Comparison of ENCODE assay signal across 8 mouse cellular contexts in genomic region chr1:20889677-20890403, GRCm38 (mm10). TPM values are rescaled to one million over a fixed set of nuclear protein-coding genes. Genes with fewer than 3 reads are reported as not detected.
DNase-seq lines count a peak whose midpoint lies in the region; ATAC-seq and TF ChIP-seq lines count a peak whose summit lies in the region.

No protein-coding gene starts in this region.

- no peak for ATAC-seq in heart, embryonic 15.5 days (replicated peaks; ENCODE audit: insufficient number of reproducible peaks, insufficient read depth, low FRiP score, low read depth)
- peak; percentile 8 for ATAC-seq in forebrain, embryonic 16.5 days

- peak overlapping the region; percentile 87 for H3K4me2 ChIP-seq in heart, embryonic 15.5 days
- peak overlapping the region; percentile 63 for H3K4me2 ChIP-seq in forebrain, embryonic 16.5 days (ENCODE audit: low read length)

- peak overlapping the region; percentile 65 for H3K4me3 ChIP-seq in heart, embryonic 15.5 days
- H3K4me3 ChIP-seq in MEL (ENCODE audit: control insufficient read depth in 1 of 2, insufficient read depth in 1 of 2, low read depth in 2 of 2, low read length in 2 of 2): peak overlapping the region in 1 of 2 experiments; percentile 60; a peak in 1 of 4 replicates
- H3K4me3 ChIP-seq in forebrain, embryonic 16.5 days (replicated peaks; ENCODE audit: low read length): peak overlapping the region; percentile 87
- H3K4me3 ChIP-seq in macrophage (ENCODE audit: inconsistent target): peak overlapping the region; percentile 51; the same call in 1 of the 2 replicates

- DNase-seq in heart, adult 8-10 months (ENCODE audit: low spot score): no peak
- DNase-seq in MEL (ENCODE audit: low read depth, low spot score): no peak
- DNase-seq in Muller cell, postnatal 12 days (ENCODE audit: inconsistent ontology term): no peak
- DNase-seq in urinary bladder, postnatal 36 days (ENCODE audit: low spot score in 2 of 2): no peak
- no peak for DNase-seq in thymus, adult 18-20 months

- peaks cover 8% of the 10 kb centered on the region for H3K4me1 ChIP-seq in heart, embryonic 15.5 days (replicated peaks)
- H3K4me1 ChIP-seq in MEL (ENCODE audit: control insufficient read depth in 1 of 2, insufficient read depth in 2 of 2, low read length in 2 of 2): no peaks in the 10 kb centered on the region
- peaks cover 23% of the 10 kb centered on the region for H3K4me1 ChIP-seq in forebrain, embryonic 16.5 days (replicated peaks; ENCODE audit: control insufficient read depth, insufficient read depth, low read length)

- no peak for TF ChIP-seq RAD21 in MEL (IDR thresholded peaks at IDR 0.05; ENCODE audit: low read depth, low read length)

- no peaks in the 10 kb centered on the region for H3K9me3 ChIP-seq in heart, embryonic 15.5 days (replicated peaks)
- H3K9me3 ChIP-seq in MEL (replicated peaks; ENCODE audit: insufficient read depth, low read length): no peaks in the 10 kb centered on the region
- no peaks in the 10 kb centered on the region for H3K9me3 ChIP-seq in forebrain, embryonic 16.5 days (ENCODE audit: control insufficient read depth, low read length)

- TF ChIP-seq CTCF in MEL (IDR thresholded peaks at IDR 0.05 in 2 of 3, conservative IDR thresholded peaks at IDR 0.05 in 1 of 3; ENCODE audit: control insufficient read depth in 1 of 3, insufficient read depth in 1 of 3, low read depth in 2 of 3, low read length in 3 of 3, poor library complexity in 1 of 3, severe bottlenecking in 1 of 3): no peak

- peak overlapping the region; percentile 57 for H3K9ac ChIP-seq in heart, embryonic 15.5 days
- H3K9ac ChIP-seq in MEL (ENCODE audit: control insufficient read depth, low read depth, low read length, poor library complexity, severe bottlenecking): 0 out of 2 replicates have a peak overlapping the region, but pooled peaks have one; percentile 8
- peak overlapping the region; percentile 80 for H3K9ac ChIP-seq in forebrain, embryonic 16.5 days (replicated peaks; ENCODE audit: low read depth, low read length)

- WGBS in heart, embryonic 15.5 days: 26% methylated on average over 16 of the region's 16 CpGs
- WGBS in forebrain, embryonic 16.5 days: 20% methylated on average over 15 of the region's 16 CpGs
- 34% methylated on average over 16 of the region's 16 CpGs for WGBS in macrophage (ENCODE audit: missing documents)

- H3K27me3 ChIP-seq in heart, embryonic 15.5 days: no peaks in the 10 kb centered on the region
- peaks cover 7 to 10% of the 10 kb centered on the region in 2 experiments for H3K27me3 ChIP-seq in MEL (ENCODE audit: control insufficient read depth in 1 of 2, insufficient read depth in 2 of 2, low read length in 2 of 2)
- no peaks in the 10 kb centered on the region for H3K27me3 ChIP-seq in forebrain, embryonic 16.5 days (replicated peaks; ENCODE audit: control insufficient read depth, insufficient read depth, low read length)

- H3K36me3 ChIP-seq in heart, embryonic 15.5 days: no peaks in the 10 kb centered on the region
- H3K36me3 ChIP-seq in MEL (ENCODE audit: control insufficient read depth in 1 of 2, insufficient read depth in 2 of 2, low read length in 2 of 2): no peaks in the 10 kb centered on the region; a peak in 1 of 4 replicates
- no peaks in the 10 kb centered on the region for H3K36me3 ChIP-seq in forebrain, embryonic 16.5 days (ENCODE audit: control insufficient read depth, insufficient read depth)
- no peaks in the 10 kb centered on the region for H3K36me3 ChIP-seq in macrophage (ENCODE audit: inconsistent target)

- H3K27ac ChIP-seq in heart, embryonic 15.5 days: peak overlapping the region; percentile 72
- H3K27ac ChIP-seq in MEL (ENCODE audit: control insufficient read depth, low read depth, low read length): no peak overlapping the region
- H3K27ac ChIP-seq in forebrain, embryonic 16.5 days (ENCODE audit: low read length): peak overlapping the region; percentile 88
- H3K27ac ChIP-seq in macrophage: no peak overlapping the region

- no peak for TF ChIP-seq EP300 in MEL (IDR thresholded peaks at IDR 0.05; ENCODE audit: low read depth in 1 of 2, low read length in 2 of 2)

- H3K79me2 ChIP-seq in MEL (ENCODE audit: control insufficient read depth, insufficient read depth, low read length, poor library complexity) (no peaks in the 10 kb centered on the region), macrophage (ENCODE audit: inconsistent target) (no peaks in the 10 kb centered on the region)

- no peak for TF ChIP-seq POLR2A in MEL (IDR thresholded peaks at IDR 0.05; ENCODE audit: control insufficient read depth in 1 of 2, insufficient read depth in 1 of 2, low read depth in 1 of 2, low read length in 2 of 2, poor library complexity in 1 of 2)

TF ChIP-seq in MEL, 35 proteins besides CTCF, POLR2A, EP300 and RAD21:
- no peak for TF ChIP-seq KAT2A (conservative IDR thresholded peaks at IDR 0.05; ENCODE audit: low read depth, low read length)
- TF ChIP-seq CHD2 (IDR thresholded peaks at IDR 0.05; ENCODE audit: low read length): no peak
- no peak for TF ChIP-seq SMC3 (IDR thresholded peaks at IDR 0.05; ENCODE audit: low read depth, low read length)

RNA-seq across cellular contexts. Expression of gene Paqr8, which starts 0.6 kb away (rescaled TPM):
- polyA plus RNA-seq in heart, embryonic 15.5 days (2015; fragmentation: Nextera tagmentation; extraction: Ambion mirVana): 2.2 and 2.6 TPM in 2 replicates
- total RNA-seq in heart, adult 8-10 months (2022): 1 to 10 TPM; 1.2 to 1.8 (median 1.5) TPM
- total RNA-seq in MEL (2012; rRNA removed): 0.46 and 0.69 TPM in 2 replicates
- polyA plus RNA-seq in MEL (2012; ENCODE audit: insufficient read depth in 1 of 2, insufficient read length in 2 of 2, low read depth in 1 of 2, low replicate concordance in 2 of 2, missing spikeins in 1 of 2) (1 to 10 TPM in 1 of 2 experiments, not detected in 1; 1.8 TPM), macrophage (2018) (0.11 to 0.14 TPM (median 0.14 TPM) in 3 replicates)
- polyA plus RNA-seq in forebrain, embryonic 16.5 days (2015; fragmentation: Nextera tagmentation; extraction: Ambion mirVana): 23.8 and 26.4 TPM in 2 replicates
- total RNA-seq in macrophage (2018; cell fraction: chromatin; rRNA removed): under 1 TPM in 16 of 26 experiments, not detected in 10; 0.12 to 0.56 (median 0.24) TPM
- under 1 TPM; 0.07 to 0.35 (median 0.17) TPM for total RNA-seq in macrophage (2018; cell fraction: cytosol; rRNA removed)
- total RNA-seq in macrophage (2018; cell fraction: nucleus; rRNA removed): under 1 TPM in 22 of 26 experiments, not detected in 4; 0.10 to 0.40 (median 0.19) TPM

Comparison
In these comparisons a context has a peak if more than half of its experiments do, and no peak if none do; other contexts are left out.
1. H3K27ac ChIP-seq: peak in heart, embryonic 15.5 days (single experiment) and forebrain, embryonic 16.5 days (single experiment); none in MEL (single experiment) and macrophage (single experiment).
2. H3K9ac ChIP-seq: peak in every context shown above with its lines; median percentile 80 in forebrain, embryonic 16.5 days; 57 in heart, embryonic 15.5 days; 8 in MEL.